Mouse (Mus musculus): ENCODE measurements around the gene Gm11983.
"Not testable (repeated sequence)": the region's sequence is repeated elsewhere in the genome, so short reads cannot be mapped to it uniquely, and the experiment has no call there.

The Gm11983 gene

DNA sequence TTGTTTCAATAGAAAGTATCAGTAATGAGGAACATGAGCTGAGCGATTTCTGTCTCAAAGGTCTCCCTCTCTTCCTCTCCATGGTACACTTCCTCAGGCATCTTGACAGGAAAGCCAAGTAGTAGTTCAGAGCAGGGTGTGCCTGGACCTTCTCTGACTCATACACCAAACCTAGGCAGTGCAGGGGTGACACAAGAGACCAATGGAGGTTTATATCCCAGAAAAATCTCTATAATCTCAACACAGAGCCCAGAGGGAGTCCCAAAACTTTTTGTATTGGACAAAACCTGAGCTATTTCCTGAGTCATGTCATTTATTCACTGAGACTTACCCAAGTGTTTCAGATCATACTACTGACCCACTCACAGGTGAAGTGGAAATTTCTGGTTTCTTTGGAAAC is at the start of gene Gm11983:
Gene Gm11983, minus strand, starts transcription at position 101 of the 400 bp plus-strand sequence.
- no peak for DNase-seq (ENCODE audit: low read depth, low spot score)

DNA sequence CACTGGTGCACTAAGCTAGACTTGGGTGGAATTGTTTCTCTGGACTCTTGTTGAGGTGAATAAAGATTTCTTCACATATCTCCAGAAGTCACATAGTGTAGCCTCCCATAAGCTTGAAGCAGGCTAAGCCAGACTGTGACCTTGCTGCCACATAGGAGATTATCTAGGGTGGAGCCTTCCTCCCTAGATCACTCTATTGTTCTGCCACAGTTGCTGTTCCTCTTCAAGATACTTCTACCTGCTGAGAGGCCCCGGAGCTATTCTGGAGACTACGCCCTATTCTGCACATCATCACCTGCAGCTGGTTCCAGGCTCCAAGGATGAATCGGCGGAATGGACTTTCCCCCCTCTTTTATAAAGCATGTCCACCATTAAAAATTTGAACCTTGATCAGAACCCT is 45.6 kb upstream of the Gm11983 start:
- not testable (repeated sequence) for DNase-seq (ENCODE audit: low read depth, low spot score)

DNA sequence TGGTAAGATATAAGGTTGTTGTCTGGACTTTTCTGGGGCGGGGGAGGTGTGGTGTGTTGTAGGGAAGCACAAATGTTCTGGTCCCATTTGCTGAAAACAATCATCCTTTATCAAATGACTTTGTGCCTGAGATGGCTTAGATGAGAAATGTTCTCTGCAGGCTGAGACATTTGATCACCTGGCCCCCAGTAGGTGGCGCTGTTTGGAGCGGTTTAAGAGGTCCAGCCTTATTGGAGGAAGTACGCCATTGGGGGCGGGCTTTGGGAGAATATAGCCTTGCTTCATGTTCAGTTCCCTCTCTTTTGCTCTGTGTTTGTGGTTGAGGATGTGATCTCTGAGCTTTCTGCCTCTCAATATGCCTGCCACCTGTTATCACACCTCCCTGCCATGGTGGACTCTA is 44.2 kb upstream of the Gm11983 start:
- DNase-seq (ENCODE audit: low read depth, low spot score) = no peak

DNA sequence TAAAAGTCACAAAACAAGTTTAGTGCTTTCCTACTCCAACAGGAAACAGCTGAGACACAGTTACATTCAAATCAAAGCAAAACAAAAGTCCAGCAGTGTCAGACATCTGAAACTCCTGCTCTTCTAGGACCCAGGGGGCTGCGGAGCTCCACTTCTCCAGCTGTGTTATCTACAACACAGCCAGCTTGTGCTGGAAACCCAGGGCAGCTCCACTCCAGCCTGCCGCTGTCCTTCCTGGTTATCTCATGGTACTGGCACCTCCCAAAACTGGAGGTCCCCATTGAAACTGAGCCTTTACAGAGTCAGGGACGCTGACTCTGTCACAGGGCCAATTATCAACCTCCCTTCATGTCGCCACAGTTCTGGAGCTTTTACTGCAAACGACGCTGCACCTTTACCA is 40.3 kb upstream of the Gm11983 start:
- no peak for DNase-seq (ENCODE audit: low read depth, low spot score)

DNA sequence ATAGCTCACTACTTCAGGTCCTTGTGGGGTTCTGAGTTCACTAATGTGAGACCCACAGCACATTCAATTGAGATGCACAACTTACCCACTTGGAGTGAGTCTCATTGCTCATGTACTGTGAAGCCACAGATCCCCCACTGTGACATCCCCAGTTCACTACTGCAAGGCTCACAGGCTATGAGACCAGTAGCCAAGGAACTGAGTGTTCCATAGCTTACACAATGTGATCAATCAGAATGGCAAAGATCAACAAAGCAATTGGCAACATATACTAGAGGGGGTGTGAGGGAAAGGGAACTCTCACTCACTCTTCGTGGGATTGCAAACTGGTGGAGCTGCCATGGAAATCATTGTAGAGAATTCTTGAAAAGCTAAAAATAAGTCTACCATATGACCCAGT is 33.5 kb upstream of the Gm11983 start:
- DNase-seq (ENCODE audit: low read depth, low spot score) = no peak

DNA sequence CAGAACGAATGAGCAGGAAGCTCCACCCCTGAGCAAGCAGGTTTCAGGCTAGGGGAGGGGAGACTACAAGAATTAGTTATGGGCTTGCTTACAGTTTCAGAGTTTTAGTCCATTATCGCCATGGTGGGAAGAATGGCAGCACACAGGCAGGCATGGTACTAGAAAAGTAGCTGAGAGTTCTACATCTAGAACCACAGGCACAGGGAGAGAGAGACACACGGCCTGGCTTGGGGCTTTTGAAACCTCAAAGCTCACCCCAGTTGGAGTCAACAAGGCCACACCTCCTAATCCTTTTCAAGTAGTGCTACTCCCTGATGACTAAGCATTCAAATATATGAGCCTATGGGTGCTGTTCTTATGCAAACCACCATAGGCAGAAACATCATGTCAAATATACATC is 28.1 kb upstream of the Gm11983 start:
- no peak for DNase-seq (ENCODE audit: low read depth, low spot score)

DNA sequence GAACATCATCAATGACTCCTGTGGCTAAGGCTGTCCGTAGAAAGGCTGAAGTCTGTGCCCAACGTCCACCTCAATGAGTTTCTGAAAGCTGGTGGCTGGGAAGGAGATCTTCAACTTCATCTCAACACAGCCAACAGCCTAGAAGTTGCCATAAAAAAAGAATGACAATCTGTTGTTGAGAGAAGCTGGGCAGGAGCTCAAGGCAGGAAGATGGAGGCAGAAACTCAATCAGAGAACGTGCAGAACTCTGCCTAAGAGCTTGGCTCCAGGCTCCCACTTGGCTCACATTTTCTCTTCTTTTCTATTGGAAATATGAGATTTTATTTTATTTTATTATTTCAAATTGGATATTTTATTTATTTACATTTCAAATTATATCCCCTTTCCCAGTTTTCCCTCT is 24.7 kb upstream of the Gm11983 start:
- DNase-seq (ENCODE audit: low read depth, low spot score) = peak; percentile 29

DNA sequence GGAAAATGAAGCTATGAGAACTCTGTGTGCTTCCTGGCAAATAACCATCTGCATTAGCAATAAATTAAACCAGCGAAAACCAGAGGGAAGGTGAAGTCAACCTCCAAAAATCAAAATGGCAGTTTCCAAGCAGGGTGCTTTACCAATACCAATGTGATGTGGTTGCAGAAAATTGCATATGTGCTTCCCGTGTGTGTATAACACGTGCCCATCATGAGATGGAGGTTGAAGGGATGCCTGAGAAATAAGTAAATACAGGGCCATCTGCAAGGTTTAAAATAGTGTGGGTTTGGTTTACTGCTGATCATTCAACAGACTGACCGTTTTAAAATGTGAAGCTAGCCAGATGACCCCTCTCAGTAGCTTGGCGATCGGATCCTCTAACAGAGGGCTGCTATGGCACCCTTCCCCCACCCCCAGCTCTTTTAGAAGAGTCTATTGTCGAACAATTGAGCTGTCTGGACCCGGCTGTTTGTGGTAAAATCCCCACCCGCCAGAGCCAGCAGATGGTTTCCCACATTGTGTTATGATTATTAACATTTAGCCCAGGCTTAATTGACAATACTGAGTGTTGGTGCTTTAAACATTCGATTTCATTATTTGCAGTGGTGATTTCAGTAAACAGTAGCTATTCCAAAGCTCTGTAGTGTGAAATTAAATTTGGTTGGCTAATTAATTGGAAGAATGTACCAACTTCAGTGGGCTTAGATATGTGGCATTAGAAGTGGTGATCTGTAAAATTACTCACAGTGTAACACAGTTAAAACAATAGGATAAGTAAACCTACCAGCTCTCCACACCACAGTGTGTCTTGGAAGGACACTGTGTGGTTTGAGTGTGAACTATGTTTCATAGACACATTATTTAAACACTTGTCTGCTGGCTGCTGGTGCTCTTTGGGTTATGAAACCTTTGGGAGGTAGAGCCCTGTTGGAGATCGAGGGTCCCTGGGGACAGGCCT is 22.7 kb upstream of the Gm11983 start:
- DNase-seq (ENCODE audit: low read depth, low spot score) = no peak

DNA sequence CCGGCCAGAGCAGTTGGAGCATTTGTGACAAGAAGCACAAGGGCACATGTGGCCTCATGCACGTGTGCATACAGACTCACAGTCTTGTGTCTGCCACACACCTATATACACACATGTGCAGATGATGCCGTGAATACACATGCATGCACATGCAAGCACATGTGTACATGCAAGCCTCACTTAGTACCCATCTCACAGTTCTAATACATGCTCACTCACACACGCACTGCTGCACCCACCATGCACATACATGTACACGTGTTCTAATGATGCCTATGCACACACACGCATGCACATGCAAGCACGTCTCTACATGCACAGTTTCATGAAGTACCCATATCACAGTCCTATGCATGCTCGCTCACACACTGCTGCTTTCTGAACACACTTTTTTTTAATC is 21.6 kb upstream of the Gm11983 start:
- DNase-seq (ENCODE audit: low read depth, low spot score) = no peak

DNA sequence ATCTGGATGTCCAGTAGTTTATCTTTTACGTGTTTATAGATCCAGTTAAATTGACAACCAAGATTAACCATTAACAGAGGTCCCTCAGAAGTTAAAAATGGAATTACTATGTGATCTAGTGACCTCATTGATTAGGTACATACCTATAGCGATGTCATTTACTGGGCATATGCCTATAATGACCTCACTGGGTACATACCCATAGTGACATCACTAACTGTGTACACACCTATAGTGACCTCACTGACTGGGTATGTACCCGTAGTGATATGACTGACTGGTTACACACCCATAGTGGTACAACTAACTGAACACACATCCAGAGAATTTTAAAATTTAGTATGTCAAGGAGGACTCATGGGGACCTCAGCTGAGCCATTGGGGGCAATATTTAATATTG is 18.5 kb upstream of the Gm11983 start:
- DNase-seq (ENCODE audit: low read depth, low spot score) = no peak

DNA sequence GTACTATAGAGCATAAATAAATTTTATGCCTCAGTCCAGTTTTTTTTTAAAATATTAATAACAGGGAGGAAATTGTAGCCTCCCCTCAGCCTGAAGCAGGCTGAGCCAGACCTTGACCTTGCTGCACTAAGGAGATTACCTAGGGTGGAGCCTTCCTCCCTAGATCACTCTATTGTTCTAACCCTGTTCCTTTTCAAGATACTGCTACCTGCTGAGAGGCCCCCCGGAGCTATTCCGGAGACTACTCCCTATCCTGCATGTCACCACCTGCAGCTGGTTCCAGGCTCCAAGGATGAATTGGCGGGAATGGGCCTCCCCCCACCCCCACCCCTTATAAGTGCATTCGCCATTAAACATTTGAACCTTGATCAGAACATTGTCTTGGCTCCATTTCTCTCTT is 15.9 kb upstream of the Gm11983 start:
- DNase-seq (ENCODE audit: low read depth, low spot score) = not testable (repeated sequence)

DNA sequence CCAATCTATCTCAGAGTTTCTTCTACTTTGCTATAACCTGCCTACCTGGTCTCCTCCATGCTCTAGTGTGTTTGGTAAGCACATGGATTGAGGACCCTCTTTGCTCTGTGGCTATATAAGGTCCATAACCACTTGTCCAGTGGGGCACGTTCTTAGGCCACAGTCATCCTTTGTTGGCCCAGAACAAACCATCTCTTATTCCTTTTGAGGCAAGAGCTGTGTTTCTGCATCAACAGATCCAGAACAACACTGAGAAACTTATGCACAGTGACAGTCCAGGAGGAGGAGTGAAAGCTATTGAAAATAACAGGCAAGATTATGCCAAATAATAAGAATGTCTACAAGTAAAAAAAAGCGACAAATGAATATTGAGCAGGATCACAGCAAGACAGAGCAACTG is 6.4 kb upstream of the Gm11983 start:
- DNase-seq (ENCODE audit: low read depth, low spot score) = no peak

DNA sequence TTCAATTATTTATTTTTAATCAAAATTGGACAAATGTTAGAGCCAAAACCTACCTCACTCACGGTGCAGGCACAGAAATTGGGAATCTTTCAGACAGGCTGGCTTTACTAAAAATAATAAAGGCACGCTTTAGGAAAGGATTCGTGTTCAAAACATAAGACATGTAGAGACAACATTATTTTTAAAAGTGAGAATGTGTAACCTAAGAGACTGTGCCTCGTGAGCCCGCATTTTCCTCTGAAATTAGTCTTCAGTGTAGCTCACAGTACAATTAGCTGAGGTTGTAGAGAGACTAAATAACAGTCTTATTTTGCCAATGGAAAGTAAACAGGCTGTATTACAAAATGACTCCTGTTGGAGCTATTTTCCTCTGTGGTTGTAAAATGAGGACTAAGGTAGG is 4.7 kb upstream of the Gm11983 start:
- DNase-seq (ENCODE audit: low read depth, low spot score) = peak; percentile 53

DNA sequence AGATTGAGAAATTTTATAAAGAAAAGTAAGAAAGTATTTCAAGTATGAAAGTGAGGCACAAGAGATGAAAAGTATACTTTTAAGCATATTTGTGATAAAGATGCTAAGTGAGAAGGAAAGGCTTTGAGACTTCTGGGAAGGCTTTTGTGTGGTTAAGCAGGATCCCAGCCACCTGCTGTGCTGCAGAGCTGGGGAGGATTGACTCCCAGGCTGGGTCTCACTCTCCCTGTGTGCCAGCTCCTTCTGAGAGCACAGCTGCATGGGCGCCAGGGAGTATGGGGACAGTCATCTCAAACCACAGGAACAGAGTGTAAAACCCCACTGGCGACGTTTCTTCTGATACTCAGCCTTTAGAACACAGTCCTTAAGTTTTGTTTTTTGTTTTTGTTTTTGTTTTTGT is 3.3 kb upstream of the Gm11983 start:
- DNase-seq (ENCODE audit: low read depth, low spot score) = no peak

DNA sequence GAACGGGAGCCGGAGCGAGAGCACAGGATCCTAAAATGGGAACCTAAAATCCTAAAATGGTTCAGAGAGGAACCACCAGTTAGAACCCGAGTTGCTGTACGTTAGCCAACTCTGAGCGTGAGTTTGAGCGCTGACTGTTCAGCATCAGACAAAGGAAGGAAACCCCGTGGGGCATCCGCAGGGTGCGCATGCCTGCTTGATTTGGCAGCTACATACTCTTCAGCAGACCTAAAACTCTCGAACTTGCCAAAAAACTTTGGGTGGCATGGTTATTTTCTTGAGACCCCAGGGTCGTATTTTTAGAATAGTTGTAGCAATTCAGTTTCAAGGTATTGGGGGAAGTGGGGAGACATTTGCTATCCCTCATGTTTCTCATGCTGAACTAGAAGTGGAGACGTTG is 2.8 kb downstream of the Gm11983 start:
- no peak for DNase-seq (ENCODE audit: low read depth, low spot score)

DNA sequence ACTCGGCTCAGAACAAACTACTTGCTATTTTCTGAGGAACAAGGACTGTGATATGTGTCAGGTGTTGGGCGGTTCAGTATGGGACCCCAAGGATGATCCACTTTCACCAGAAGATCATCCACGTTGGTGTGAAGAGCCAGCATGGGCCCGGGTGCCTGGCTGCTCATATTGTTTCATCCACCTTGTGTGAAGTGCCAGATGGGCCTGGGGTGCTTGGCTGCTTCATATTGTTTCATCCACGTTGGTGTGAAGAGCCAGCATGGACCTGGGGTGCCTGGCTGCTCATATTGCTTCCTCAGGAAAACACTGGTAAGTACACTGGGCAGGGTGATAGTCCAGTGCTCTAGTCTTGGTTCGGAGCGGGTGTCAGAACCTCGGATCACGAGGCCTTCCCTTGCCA is 3.7 kb downstream of the Gm11983 start:
- no peak for DNase-seq (ENCODE audit: low read depth, low spot score)

DNA sequence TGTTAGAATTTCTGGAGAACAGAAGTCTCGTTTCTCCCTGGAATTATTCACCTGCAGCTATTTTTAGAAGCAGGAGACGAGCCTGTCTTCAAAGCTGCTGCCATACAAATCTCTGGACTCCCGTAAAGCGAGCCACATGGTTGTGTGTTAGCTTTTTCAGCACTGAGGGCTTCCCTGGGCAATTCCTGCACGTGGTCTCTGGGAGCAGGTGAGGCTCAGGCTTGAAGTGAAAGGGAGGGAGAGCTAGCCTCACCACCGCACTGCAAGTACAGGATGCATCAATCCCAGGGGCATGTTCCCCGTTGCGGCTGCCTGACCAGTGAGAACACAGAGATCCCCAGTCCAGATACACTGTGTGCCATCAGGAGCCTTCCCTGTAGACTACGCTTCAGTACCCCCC is 5.5 kb downstream of the Gm11983 start:
- no peak for DNase-seq (ENCODE audit: low read depth, low spot score)

DNA sequence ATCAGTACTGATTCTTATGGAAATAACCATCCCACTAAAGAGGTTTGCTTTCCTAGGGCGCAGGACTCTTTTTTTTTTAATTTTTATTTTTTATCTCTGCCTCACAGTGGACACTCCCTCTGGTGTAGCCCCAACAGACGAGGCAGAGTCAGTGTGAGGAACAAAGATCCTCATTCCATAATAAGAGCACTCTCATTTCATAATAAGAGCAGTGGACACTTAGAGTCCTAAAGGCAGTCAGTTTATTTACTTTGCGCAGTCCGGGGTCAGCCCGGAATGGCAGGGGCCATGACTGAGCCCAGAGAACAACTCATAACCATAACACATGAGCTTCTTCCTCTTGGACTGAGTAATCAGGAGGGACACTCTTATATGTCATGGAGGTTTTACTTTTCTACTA is 9.3 kb downstream of the Gm11983 start:
- no peak for DNase-seq (ENCODE audit: low read depth, low spot score)

DNA sequence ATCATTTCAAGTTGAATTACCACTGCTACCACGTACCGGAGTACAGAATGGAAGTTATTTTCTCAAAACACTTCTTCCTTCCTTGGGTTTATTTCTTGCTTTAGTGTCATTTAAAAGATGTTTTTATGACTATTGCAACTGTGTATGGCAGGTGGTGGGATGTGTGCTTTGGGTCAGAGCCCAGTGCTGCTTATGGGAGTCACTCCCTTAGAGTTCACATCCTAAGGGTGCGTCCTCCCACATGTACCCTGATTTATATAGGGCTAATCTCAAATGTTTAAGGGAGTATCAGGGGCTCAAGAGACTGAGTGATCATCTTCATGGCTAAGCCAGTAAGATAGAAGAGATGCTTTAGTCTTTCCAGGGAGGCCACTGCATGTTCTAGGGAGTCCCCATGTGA is 11.3 kb downstream of the Gm11983 start:
- DNase-seq (ENCODE audit: low read depth, low spot score) = no peak

DNA sequence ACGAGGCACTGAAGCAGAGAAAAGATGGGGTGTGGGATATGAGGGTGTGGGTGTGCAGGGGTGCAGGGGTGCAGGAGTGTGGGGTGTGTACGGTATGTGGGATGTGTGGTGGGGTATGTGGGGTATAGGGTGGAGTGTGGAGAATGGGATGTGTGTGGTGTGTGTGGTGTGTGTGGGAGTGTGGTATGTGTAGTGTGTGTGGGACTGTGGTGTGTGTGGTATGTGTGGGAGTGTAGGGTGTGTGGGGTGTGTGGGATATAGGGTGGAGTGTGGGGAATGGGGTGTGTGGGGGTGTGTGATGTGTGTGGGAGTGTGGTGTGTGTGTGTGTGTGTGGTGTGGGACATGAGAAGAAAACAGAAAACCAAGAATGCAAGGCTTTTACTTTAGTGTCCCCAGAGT is 14.3 kb downstream of the Gm11983 start:
- DNase-seq (ENCODE audit: low read depth, low spot score) = no peak

DNA sequence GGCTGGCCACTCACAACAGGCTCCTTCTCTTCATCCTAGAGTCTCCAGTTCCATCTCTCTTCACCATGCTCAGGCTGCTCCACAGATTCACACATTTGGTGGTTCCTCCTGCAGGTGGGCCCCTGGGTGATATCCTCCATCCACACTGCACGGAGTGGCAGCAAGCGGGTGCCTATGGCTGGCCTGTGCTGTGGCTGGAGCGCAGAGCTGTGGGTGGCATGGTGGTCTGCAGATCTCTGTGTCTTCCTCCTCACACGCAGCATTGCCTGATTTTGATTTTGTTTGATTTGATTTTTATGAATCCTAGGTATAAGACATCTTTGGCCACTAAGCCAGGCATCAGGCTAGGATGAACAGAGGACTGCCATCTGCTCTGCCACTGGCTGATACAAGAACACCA is 23.0 kb downstream of the Gm11983 start:
- DNase-seq (ENCODE audit: low read depth, low spot score) = no peak

DNA sequence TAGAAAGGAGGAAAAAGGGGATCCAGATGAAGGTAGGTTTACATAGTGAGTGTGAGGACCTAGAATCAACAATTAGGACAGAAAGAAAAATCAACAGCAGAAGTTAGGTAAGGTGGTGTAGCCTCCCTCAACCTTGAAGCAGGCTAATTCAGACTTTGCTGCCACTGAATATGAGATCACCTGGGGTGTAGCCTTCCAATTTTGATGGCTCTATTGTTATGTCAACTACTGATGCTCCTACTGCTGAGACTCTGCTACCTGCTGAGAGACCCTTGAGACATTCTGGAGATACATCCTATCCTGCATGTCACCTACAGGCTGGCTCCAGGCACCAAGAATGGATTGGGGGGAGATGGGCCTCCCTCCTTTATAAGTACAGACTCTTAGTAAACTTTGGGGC is 34.6 kb downstream of the Gm11983 start:
- not testable (repeated sequence) for DNase-seq (ENCODE audit: low read depth, low spot score)

DNA sequence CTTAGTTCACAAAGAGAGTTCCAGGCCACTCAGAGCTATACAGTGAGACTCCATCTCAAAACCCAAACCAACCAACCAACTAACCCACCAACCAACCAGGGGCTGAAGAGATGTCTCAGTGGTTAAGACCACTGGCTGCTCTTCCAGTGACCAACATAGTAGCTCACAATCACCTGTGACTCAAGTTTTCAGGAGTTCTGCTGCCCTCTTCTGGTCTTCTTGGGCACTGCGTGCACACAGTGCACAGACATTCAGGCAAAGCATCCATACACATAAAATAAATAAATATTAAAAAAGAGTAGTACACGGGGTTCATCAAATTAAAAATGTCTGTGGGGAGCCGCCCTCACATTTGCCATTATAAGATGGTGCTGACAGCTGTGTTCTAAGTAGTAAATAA is 46.8 kb downstream of the Gm11983 start:
- no peak for DNase-seq (ENCODE audit: low read depth, low spot score)
